Comparison of ENCODE assay signal across 11 mouse cellular contexts in the genomic region with DNA sequence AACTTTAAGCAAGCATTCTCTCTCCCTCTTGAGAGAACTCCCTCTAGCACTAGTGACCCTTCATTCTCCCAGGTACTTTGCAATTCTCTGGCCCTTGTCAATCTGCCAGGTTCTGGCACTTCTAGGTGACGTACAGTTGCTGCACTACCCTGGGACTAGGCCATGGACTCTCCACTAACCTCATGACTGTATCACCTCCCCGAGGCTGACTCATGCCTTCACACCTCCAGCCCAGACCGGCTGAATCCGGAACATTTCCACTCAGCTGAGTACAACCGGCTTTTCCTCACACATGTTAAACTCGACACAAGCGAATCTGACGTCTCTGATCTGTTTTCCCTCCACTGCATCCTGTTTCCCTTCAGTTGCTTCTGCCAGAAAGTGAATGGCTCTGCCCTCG. TPM values are rescaled to one million over a fixed set of nuclear protein-coding genes. Genes with fewer than 3 reads are reported as not detected.
DNase-seq lines count a peak whose midpoint lies in the region.
"Had no signal": no experiment of that assay in that cellular context is flagged by ENCODE, and none has a peak within 500 bp of the region (broad histone marks: within the 10 kb centered on the region; RNA-seq: fewer than 3 reads in every experiment).

No protein-coding gene starts in this region.

- DNase-seq in heart, postnatal 10 days, result peak; percentile 6 to 18
- DNase-seq in heart, adult 11 months, result no peak
- peak; percentile 73 for DNase-seq in R1 (ENCODE audit: low read depth, low spot score)
- DNase-seq in kidney, postnatal 25 days, result peak; percentile 33 to 60
- DNase-seq in lung, postnatal 25 days (ENCODE audit: low spot score), result peak; percentile 23
- no peak for DNase-seq in left cerebral cortex, adult 8-10 months (ENCODE audit: low spot score in 2 of 2)
- no peak for DNase-seq in cerebellum, adult 9-11 months
- DNase-seq: adrenal gland, postnatal 10 days; forebrain, postnatal 0 days; gastrocnemius, postnatal 25 days; thymus, adult 2 months had no signal

- intact Hi-C loops in heart, postnatal 10 days (cut with DNase I), result no loop called here

RNA-seq across cellular contexts. Expression of gene Rec114, which starts 4.0 kb away (rescaled TPM):
- 1 to 10 TPM; 1.3 to 4.2 TPM for total RNA-seq in heart, postnatal 10 days (2021)
- not detected for total RNA-seq in left cerebral cortex, adult 8-10 months (2022)

Comparison
In these comparisons a context has a peak if more than half of its experiments do, and no peak if none do; other contexts are left out.
1. DNase-seq: peak in heart, postnatal 10 days (2 of 2), R1 (single experiment), kidney, postnatal 25 days (2 of 2) and lung, postnatal 25 days (single experiment); none in heart, adult 11 months (single experiment), left cerebral cortex, adult 8-10 months (0 of 2) and cerebellum, adult 9-11 months (single experiment).